Mouse (Mus musculus) common myeloid progenitor, adult 5-6 weeks (primary cell): ENCODE measurements around the gene Cux2. TPM values are rescaled to one million over a fixed set of nuclear protein-coding genes. Genes with fewer than 3 reads are reported as not detected.

Experiments
- ATAC-seq: replicated peaks from 2 replicates; pipeline ENCODE4 v1.8.0; 2016; ENCODE audit warnings: low read depth, mild to moderate bottlenecking, moderate TSS enrichment, inconsistent platforms; ENCODE audit not compliant: poor library complexity, severe bottlenecking
- total RNA-seq: library from RNA; stranded (forward); fragments of 200-1000, 187-1606 nt; gene quantifications from 2 replicates; pipeline ENCODE4 v1.2.3, GENCODE M21; 2017

Gene Cux2
- total RNA-seq, 1 experiment from 2014 or later, result not detected

GRCm38 (mm10) chr5:121828491-121829432 lies 221.1 kb downstream of the Cux2 start:
- no peak for ATAC-seq

GRCm38 (mm10) chr5:121827876-121828275 lies 222.0 kb downstream of the Cux2 start:
- ATAC-seq, result no peak

GRCm38 (mm10) chr5:121825606-121826005 lies 224.3 kb downstream of the Cux2 start:
- no peak for ATAC-seq

- peak; percentile 77 for ATAC-seq
Observed at GRCm38 (mm10) chr5:121824121-121824520, 225.8 kb downstream of the Cux2 start.

GRCm38 (mm10) chr5:121823668-121824067 lies 226.2 kb downstream of the Cux2 start:
- ATAC-seq, result no peak

- ATAC-seq, result no peak
Observed at GRCm38 (mm10) chr5:121822786-121823505, 227.0 kb downstream of the Cux2 start.

GRCm38 (mm10) chr5:121821552-121821951 lies 228.3 kb downstream of the Cux2 start:
- ATAC-seq, result no peak

GRCm38 (mm10) chr5:121821116-121821515 lies 228.8 kb downstream of the Cux2 start:
- no peak for ATAC-seq

- ATAC-seq, result no peak
Observed at GRCm38 (mm10) chr5:121820657-121821056, 229.2 kb downstream of the Cux2 start.

GRCm38 (mm10) chr5:121820161-121820560 lies 229.7 kb downstream of the Cux2 start:
- ATAC-seq, result no peak

- ATAC-seq, result peak; percentile 50
Observed at GRCm38 (mm10) chr5:121819559-121819958, 230.3 kb downstream of the Cux2 start.

- ATAC-seq, result no peak
Observed at GRCm38 (mm10) chr5:121818862-121819261, 231.0 kb downstream of the Cux2 start.

GRCm38 (mm10) chr5:121818401-121818800 lies 231.5 kb downstream of the Cux2 start:
- no peak for ATAC-seq

GRCm38 (mm10) chr5:121817551-121817950 lies 232.4 kb downstream of the Cux2 start:
- ATAC-seq, result no peak

GRCm38 (mm10) chr5:121816611-121817010 lies 233.3 kb downstream of the Cux2 start:
- no peak for ATAC-seq

- no peak for ATAC-seq
Observed at GRCm38 (mm10) chr5:121815867-121816380, 234.0 kb downstream of the Cux2 start.

- ATAC-seq, result no peak
Observed at GRCm38 (mm10) chr5:121815067-121815466, 234.8 kb downstream of the Cux2 start.

- ATAC-seq, result no peak
Observed at GRCm38 (mm10) chr5:121813744-121814143, 236.2 kb downstream of the Cux2 start.

GRCm38 (mm10) chr5:121812526-121813243 lies 237.2 kb downstream of the Cux2 start:
- ATAC-seq, result no peak

- ATAC-seq, result peak; percentile 91
Observed at GRCm38 (mm10) chr5:121811485-121811931, 238.4 kb downstream of the Cux2 start.
